Mouse (Mus musculus) midbrain, embryonic 16.5 days (tissue): Measurements from ENCODE around the gene Tspan5. TPM values are rescaled to one million over a fixed set of nuclear protein-coding genes. Genes with fewer than 3 reads are reported as not detected.

Source experiments
- ATAC-seq: fragments of 200-750 bp; cut with Nextera tagmentation; 2 replicates; pipeline ENCODE4 v1.8.0; 2017; ENCODE audit warnings: moderate TSS enrichment
- H3K27ac ChIP-seq: fragments of 300-500 bp; sonication (generic); 2 replicates; pipeline ENCODE4 v1.5.1; 2014; ENCODE audit warnings: mild to moderate bottlenecking, low read length, mixed read lengths
- H3K27me3 ChIP-seq: fragments of 300-500 bp; sonication (generic); 2 replicates; pipeline ENCODE4 v1.6.1; 2014; ENCODE audit warnings: low read depth, low read length, mixed read lengths; ENCODE audit not compliant: control insufficient read depth, insufficient read depth
- H3K36me3 ChIP-seq: fragments of 300-500 bp; sonication (generic); 2 replicates; pipeline ENCODE4 v1.6.1; 2014; ENCODE audit warnings: mild to moderate bottlenecking, low read length, moderate library complexity, mixed read lengths; ENCODE audit not compliant: control insufficient read depth, insufficient read depth
- H3K4me1 ChIP-seq: fragments of 300-500 bp; sonication (generic); 2 replicates; pipeline ENCODE4 v1.6.1; 2014; ENCODE audit warnings: mild to moderate bottlenecking, low read length, mixed read lengths; ENCODE audit not compliant: control insufficient read depth, insufficient read depth
- H3K4me2 ChIP-seq: fragments of 300-500 bp; sonication (generic); 2 replicates; pipeline ENCODE4 v1.6.1; 2014; ENCODE audit warnings: mild to moderate bottlenecking, low read length, mixed read lengths
- H3K4me3 ChIP-seq: fragments of 300-500 bp; sonication (generic); 2 replicates; pipeline ENCODE4 v1.5.1; 2014; ENCODE audit warnings: low read depth, mild to moderate bottlenecking, low read length, moderate library complexity, mixed read lengths
- H3K9ac ChIP-seq: fragments of 300-500 bp; sonication (generic); 2 replicates; pipeline ENCODE4 v1.6.1; 2014; ENCODE audit warnings: low read depth, low read length, mixed read lengths
- H3K9me3 ChIP-seq: fragments of 300-500 bp; sonication (generic); replicated peaks from 2 replicates; pipeline ENCODE4 v1.6.1; 2014; ENCODE audit warnings: mild to moderate bottlenecking, low read length, mixed read lengths; ENCODE audit not compliant: control insufficient read depth, poor library complexity, severe bottlenecking
- WGBS: fragments of 180-500 bp; shearing (Covaris S2); extraction: QIAGEN DNeasy Blood & Tissue Kit; methylation state at CpG from one replicate; pipeline ENCODE4 v1.1.7; 2014; 5-methylcytosine and 5-hydroxymethylcytosine counted together
- polyA plus RNA-seq: library from polyadenylated mRNA; unstranded; fragments of >200 nt; fragmentation: Nextera tagmentation; extraction: Ambion mirVana; gene quantifications from 2 replicates; pipeline ENCODE4 v1.2.1, GENCODE M21; 2015

The Tspan5 gene
- polyA plus RNA-seq, 1 experiment from 2014 or later: 101 TPM

GRCm38 (mm10) chr3:138860257-138860760 is 118.3 kb downstream of the Tspan5 start:
- H3K9ac ChIP-seq: no peak overlapping the region
- WGBS: 69% methylated on average over 11 of the region's 11 CpGs
- H3K4me3 ChIP-seq: no peak overlapping the region
- no peaks in the 10 kb centered on the region for H3K36me3 ChIP-seq
- no peaks in the 10 kb centered on the region for H3K9me3 ChIP-seq
- no peaks in the 10 kb centered on the region for H3K27me3 ChIP-seq
- no peak overlapping the region for H3K27ac ChIP-seq
- H3K4me2 ChIP-seq: no peak overlapping the region
- ATAC-seq: no peak
- peaks cover 52% of the 10 kb centered on the region for H3K4me1 ChIP-seq

DNA sequence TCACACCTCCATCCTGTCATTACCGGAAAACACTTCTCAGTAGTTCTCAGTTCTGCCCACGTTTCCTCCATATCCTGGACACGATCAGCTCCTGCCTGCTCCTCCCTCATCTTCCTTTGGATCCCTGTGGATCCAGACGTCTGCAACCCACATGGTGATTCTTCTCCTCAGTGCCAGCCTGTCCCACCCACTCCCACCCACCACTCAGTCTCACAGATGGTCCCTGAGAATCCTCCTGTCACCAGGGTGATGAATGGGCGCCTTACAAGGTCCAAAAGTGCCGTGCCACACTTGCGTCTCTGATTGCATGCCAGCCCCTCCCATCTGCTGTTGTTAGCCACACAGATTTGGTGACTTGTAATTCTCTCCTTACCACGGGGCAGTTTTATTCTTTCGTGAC is 119.0 kb downstream of the Tspan5 start:
- H3K36me3 ChIP-seq: no peaks in the 10 kb centered on the region
- H3K4me1 ChIP-seq: peaks cover 49% of the 10 kb centered on the region
- no peak overlapping the region for H3K27ac ChIP-seq
- WGBS: 52% methylated on average over 9 of the region's 9 CpGs
- H3K9me3 ChIP-seq: no peaks in the 10 kb centered on the region
- no peaks in the 10 kb centered on the region for H3K27me3 ChIP-seq
- no peak overlapping the region for H3K9ac ChIP-seq
- no peak for ATAC-seq
- no peak overlapping the region for H3K4me3 ChIP-seq
- H3K4me2 ChIP-seq: no peak overlapping the region

GRCm38 (mm10) chr3:138861589-138861988 is 119.6 kb downstream of the Tspan5 start:
- Histone ChIP-seq H3K27ac (no peak overlapping the region), H3K27me3 (no peaks in the 10 kb centered on the region), H3K4me1 (peaks cover 44% of the 10 kb centered on the region), H3K4me2 (no peak overlapping the region), H3K36me3 (no peaks in the 10 kb centered on the region), H3K4me3 (no peak overlapping the region), H3K9ac (no peak overlapping the region), H3K9me3 (no peaks in the 10 kb centered on the region)
- 72% methylated on average over 3 of the region's 3 CpGs for WGBS
- ATAC-seq: no peak

- WGBS: 87% methylated on average over 12 of the region's 12 CpGs
- no peaks in the 10 kb centered on the region for H3K36me3 ChIP-seq
- H3K27ac ChIP-seq: no peak overlapping the region
- H3K9ac ChIP-seq: no peak overlapping the region
- peaks cover 22% of the 10 kb centered on the region for H3K4me1 ChIP-seq
- no peak overlapping the region for H3K4me3 ChIP-seq
- no peaks in the 10 kb centered on the region for H3K27me3 ChIP-seq
- no peaks in the 10 kb centered on the region for H3K9me3 ChIP-seq
- no peak for ATAC-seq
- no peak overlapping the region for H3K4me2 ChIP-seq
These were observed 122.2 kb downstream of the Tspan5 start for GRCm38 (mm10) chr3:138864166-138864648.

DNA sequence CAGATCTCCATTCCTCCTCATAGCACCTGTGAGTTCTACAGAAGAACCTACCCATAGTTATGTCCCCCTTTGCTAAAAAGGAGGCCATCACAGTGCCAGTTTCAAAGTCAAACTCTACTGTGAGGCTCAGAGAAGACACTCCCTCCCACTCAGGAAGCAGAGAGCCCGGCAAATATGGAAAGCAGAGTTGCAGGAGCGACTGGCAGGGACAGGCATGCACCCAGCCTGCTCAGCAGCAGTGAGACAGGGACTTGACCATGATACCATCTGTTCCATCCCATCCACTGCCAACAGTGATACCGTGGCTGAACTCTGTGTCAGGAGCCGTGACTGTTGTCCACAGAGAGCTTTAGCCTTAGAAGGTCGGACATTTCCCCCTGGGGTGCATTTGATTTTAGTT is 123.3 kb downstream of the Tspan5 start:
- H3K4me1 ChIP-seq: peaks cover 14% of the 10 kb centered on the region
- no peak for ATAC-seq

DNA sequence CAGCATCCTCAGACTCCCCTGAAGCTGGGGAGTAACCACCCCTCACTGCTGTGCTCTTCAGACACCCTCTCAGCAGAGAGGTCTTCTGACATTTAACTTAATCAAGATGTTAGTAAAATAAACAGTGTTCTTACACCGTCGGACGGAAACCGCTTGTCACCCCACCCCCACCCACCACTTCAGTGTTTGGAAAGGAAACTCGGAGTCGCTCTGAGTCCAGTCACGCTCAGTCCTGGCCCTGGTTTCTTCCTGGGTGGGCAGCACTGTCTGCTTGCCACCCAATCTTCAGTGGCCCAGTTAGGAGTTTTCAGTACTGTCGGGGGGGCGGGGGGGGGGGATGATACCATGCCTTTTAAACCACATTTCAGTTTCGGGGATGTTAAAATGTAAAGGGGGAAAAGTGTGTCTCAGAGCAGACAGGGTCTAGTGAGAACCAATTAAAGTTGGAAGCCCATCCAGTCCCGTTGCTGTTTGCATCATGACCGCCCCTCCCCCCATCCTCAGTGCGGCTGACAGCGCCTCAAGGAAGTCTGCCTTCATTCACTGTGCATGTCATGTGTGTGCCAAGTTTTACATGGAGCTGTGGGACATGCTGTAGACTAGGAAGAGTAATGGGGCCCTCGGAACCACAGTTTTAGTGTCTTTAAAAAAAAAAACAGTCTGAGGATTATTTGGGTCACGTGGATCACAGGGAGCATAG is 125.3 kb downstream of the Tspan5 start:
- no peaks in the 10 kb centered on the region for H3K36me3 ChIP-seq
- WGBS: 81% methylated on average over 16 of the region's 16 CpGs
- ATAC-seq: peak; percentile 34; the same call in 1 of the 2 replicates
- H3K4me2 ChIP-seq: no peak overlapping the region
- H3K27me3 ChIP-seq: no peaks in the 10 kb centered on the region
- no peak overlapping the region for H3K27ac ChIP-seq
- no peak overlapping the region for H3K4me3 ChIP-seq
- H3K4me1 ChIP-seq: peaks cover 10% of the 10 kb centered on the region
- H3K9me3 ChIP-seq: no peaks in the 10 kb centered on the region
- no peak overlapping the region for H3K9ac ChIP-seq

More for the DNA sequence above, 123.3 kb downstream of the Tspan5 start:
- 76% methylated on average over 5 of the region's 5 CpGs for WGBS
- H3K9ac ChIP-seq: no peak overlapping the region
- no peak overlapping the region for H3K27ac ChIP-seq
- H3K4me2 ChIP-seq: no peak overlapping the region
- no peak overlapping the region for H3K4me3 ChIP-seq
- H3K9me3 ChIP-seq: no peaks in the 10 kb centered on the region
- H3K36me3 ChIP-seq: no peaks in the 10 kb centered on the region
- no peaks in the 10 kb centered on the region for H3K27me3 ChIP-seq

DNA sequence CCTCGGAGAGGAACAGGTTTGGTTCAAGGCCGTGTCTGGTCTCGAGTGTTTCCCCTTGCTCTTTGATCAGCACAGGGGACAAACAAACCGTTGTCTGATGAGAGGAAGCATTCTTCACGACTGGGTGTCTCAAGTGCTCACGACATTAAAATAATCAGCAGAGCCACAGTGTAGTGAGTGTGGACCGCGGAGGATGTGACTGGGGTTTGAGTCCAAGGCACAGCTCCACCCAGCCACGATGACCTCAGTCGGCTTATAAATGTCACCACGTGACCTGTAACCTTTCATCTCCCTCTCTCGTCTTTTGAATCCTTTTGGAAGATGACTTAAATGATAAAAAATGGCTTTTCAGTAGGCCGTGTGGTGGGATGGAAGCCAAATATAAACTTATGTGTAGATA is 126.4 kb downstream of the Tspan5 start:
- H3K27ac ChIP-seq: no peak overlapping the region
- no peak overlapping the region for H3K9ac ChIP-seq
- 73% methylated on average over 13 of the region's 13 CpGs for WGBS
- H3K27me3 ChIP-seq: no peaks in the 10 kb centered on the region
- ATAC-seq: no peak
- no peak overlapping the region for H3K4me2 ChIP-seq
- H3K36me3 ChIP-seq: 0 out of 2 replicates have a peak, but pooled peaks cover 2% of the 10 kb centered on the region
- H3K9me3 ChIP-seq: no peaks in the 10 kb centered on the region
- peaks cover 10% of the 10 kb centered on the region for H3K4me1 ChIP-seq
- H3K4me3 ChIP-seq: no peak overlapping the region

DNA sequence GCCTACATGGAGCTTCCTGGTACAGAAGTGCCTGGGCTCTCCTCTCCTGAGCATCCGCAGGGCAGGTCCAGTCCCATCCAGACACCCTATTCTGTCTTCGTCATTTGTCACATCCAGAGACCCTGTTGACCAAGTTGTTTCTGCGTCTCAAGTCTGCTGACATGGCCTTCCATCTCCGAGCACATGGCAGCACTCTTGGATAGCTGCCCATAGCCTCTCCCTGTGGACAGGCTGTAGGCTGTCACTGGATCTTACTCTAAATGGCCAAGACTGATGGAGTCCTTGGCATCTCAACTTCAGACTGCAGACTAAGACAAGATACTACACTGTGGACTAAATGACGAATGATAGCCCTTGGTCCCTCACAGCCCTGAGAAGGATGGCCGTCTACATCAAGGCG is 133.3 kb downstream of the Tspan5 start:
- WGBS: 96% methylated on average over 7 of the region's 7 CpGs
- no peaks in the 10 kb centered on the region for H3K27me3 ChIP-seq
- H3K36me3 ChIP-seq: 0 out of 2 replicates have a peak, but pooled peaks cover 7% of the 10 kb centered on the region
- no peak for ATAC-seq
- no peak overlapping the region for H3K4me3 ChIP-seq
- no peak overlapping the region for H3K4me2 ChIP-seq
- H3K9ac ChIP-seq: no peak overlapping the region
- no peaks in the 10 kb centered on the region for H3K9me3 ChIP-seq
- no peak overlapping the region for H3K27ac ChIP-seq
- 0 out of 2 replicates have a peak, but pooled peaks cover 3% of the 10 kb centered on the region for H3K4me1 ChIP-seq

DNA sequence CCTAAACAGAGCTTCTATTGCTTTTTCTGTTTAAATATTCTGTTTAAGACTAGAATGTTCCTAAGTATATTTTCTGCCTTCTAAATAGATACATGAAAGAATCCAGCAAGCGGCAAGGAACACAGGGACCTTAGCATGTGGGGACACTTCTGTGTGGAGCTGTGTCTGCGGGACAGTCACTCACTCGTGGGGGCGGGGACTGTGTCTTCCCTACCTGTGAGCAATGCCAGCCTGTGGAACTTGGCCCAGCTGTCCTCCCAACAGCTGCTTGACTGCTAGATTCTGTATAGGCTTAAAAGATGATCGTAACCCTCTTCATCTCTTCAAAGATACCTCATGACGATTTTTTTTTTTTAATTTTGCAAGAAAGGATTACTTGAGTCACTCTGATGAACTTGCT is 133.9 kb downstream of the Tspan5 start:
- WGBS: 92% methylated on average over 6 of the region's 6 CpGs
- no peak for ATAC-seq

More for the DNA sequence above, 133.9 kb downstream of the Tspan5 start:
- H3K36me3 ChIP-seq: 0 out of 2 replicates have a peak, but pooled peaks cover 7% of the 10 kb centered on the region
- no peak overlapping the region for H3K4me3 ChIP-seq
- no peaks in the 10 kb centered on the region for H3K27me3 ChIP-seq
- no peak overlapping the region for H3K27ac ChIP-seq
- H3K9me3 ChIP-seq: no peaks in the 10 kb centered on the region
- no peak overlapping the region for H3K4me2 ChIP-seq
- H3K4me1 ChIP-seq: peaks cover 5% of the 10 kb centered on the region
- H3K9ac ChIP-seq: no peak overlapping the region
